26 mouse cellular contexts compared by ENCODE assay signal in the genomic region with DNA sequence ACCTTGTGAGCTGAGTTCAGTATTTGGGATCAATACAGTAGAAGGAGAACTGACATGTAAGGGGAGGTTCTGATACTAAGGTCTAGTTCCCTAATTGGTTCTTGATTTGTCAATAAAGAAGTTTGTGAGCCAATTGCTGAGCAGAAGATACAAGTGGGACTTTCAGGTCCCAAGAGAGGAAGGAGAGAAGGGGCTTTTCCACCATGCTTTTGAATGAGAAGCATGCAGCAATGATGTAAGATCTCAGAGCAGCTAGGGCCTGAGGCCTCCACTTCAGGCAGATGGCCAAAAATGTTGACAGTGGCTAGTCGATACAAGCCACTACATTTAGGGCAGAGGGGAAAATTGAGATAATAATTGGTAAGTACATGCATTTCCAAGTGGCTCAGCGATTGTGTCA.
"Had no signal": no experiment of that assay in that cellular context is flagged by ENCODE, and none has a peak within 500 bp of the region (broad histone marks: within the 10 kb centered on the region; RNA-seq: fewer than 3 reads in every experiment).

No protein-coding gene starts in this region.

- H3K4me1 ChIP-seq: embryonic facial prominence, embryonic 10.5 days; embryonic facial prominence, embryonic 12.5 days; embryonic facial prominence, embryonic 13.5 days; embryonic facial prominence, embryonic 15.5 days; forebrain, embryonic 10.5 days; forebrain, embryonic 12.5 days; forebrain, embryonic 13.5 days; forebrain, embryonic 15.5 days; heart, embryonic 10.5 days had no signal

- H3K27me3 ChIP-seq: embryonic facial prominence, embryonic 12.5 days; embryonic facial prominence, embryonic 13.5 days; embryonic facial prominence, embryonic 15.5 days; forebrain, embryonic 12.5 days; forebrain, embryonic 13.5 days; forebrain, embryonic 15.5 days had no signal

- H3K36me3 ChIP-seq: embryonic facial prominence, embryonic 10.5 days; embryonic facial prominence, embryonic 12.5 days; embryonic facial prominence, embryonic 13.5 days; embryonic facial prominence, embryonic 15.5 days; forebrain, embryonic 10.5 days; forebrain, embryonic 12.5 days; forebrain, embryonic 15.5 days; heart, embryonic 10.5 days had no signal

- H3K9ac ChIP-seq: embryonic facial prominence, embryonic 12.5 days; embryonic facial prominence, embryonic 13.5 days; embryonic facial prominence, embryonic 15.5 days; forebrain, embryonic 12.5 days; forebrain, embryonic 13.5 days; forebrain, embryonic 15.5 days had no signal

- ATAC-seq: forebrain, embryonic 13.5 days; forebrain, embryonic 14.5 days; forebrain, embryonic 15.5 days; forebrain, embryonic 16.5 days had no signal

- H3K4me2 ChIP-seq: embryonic facial prominence, embryonic 12.5 days; embryonic facial prominence, embryonic 13.5 days; embryonic facial prominence, embryonic 15.5 days; forebrain, embryonic 12.5 days; forebrain, embryonic 13.5 days; forebrain, embryonic 15.5 days; heart, embryonic 11.5 days had no signal

- H3K4me3 ChIP-seq: embryonic facial prominence, embryonic 10.5 days; embryonic facial prominence, embryonic 12.5 days; embryonic facial prominence, embryonic 13.5 days; embryonic facial prominence, embryonic 15.5 days; erythroblast, embryonic 14.5 days; forebrain, embryonic 10.5 days; forebrain, embryonic 12.5 days; forebrain, embryonic 13.5 days; forebrain, embryonic 15.5 days; gastrocnemius, adult 2 months; heart, adult 2 months; heart, embryonic 10.5 days had no signal

- DNase-seq: cerebellum, adult 9-11 months; cerebellum, postnatal 10 days; cerebellum, postnatal 25 days; cerebellum, postnatal 36 days; embryo, embryonic 11 days; gastrocnemius, adult 2 months; gastrocnemius, postnatal 10 days; gastrocnemius, postnatal 14 days; gastrocnemius, postnatal 25 days; gastrocnemius, postnatal 36 days; heart, adult 11 months; heart, adult 18-20 months; heart, adult 2 months had no signal

- H3K27ac ChIP-seq: embryonic facial prominence, embryonic 10.5 days; embryonic facial prominence, embryonic 12.5 days; embryonic facial prominence, embryonic 13.5 days; embryonic facial prominence, embryonic 15.5 days; forebrain, embryonic 10.5 days; forebrain, embryonic 12.5 days; forebrain, embryonic 13.5 days; forebrain, embryonic 15.5 days; gastrocnemius, adult 2 months; heart, adult 2 months; heart, embryonic 10.5 days had no signal

- H3K9me3 ChIP-seq: embryonic facial prominence, embryonic 10.5 days; embryonic facial prominence, embryonic 12.5 days; embryonic facial prominence, embryonic 13.5 days; embryonic facial prominence, embryonic 15.5 days; forebrain, embryonic 10.5 days; forebrain, embryonic 12.5 days; forebrain, embryonic 13.5 days; forebrain, embryonic 15.5 days; heart, embryonic 10.5 days had no signal
